Mouse (Mus musculus) intestine, postnatal 0 days (tissue): ENCODE data around the gene Ccdc7a. TPM values are rescaled to one million over a fixed set of nuclear protein-coding genes. Genes with fewer than 3 reads are reported as not detected.
A peak's percentile ranks its signal among the peaks of the same experiment; 100 is the strongest.

Source experiments
- ATAC-seq: fragments of 200-750 bp; cut with Nextera tagmentation; 2 replicates; pipeline ENCODE4 v1.8.0; 2017; ENCODE audit warnings: mild to moderate bottlenecking, moderate TSS enrichment, moderate library complexity
- H3K27ac ChIP-seq: fragments of 300-500 bp; sonication (generic); 2 replicates; pipeline ENCODE4 v1.5.1; 2014; ENCODE audit warnings: mild to moderate bottlenecking, low read depth, low read length, moderate library complexity
- H3K27me3 ChIP-seq: fragments of 300-500 bp; sonication (generic); replicated peaks from 2 replicates; pipeline ENCODE4 v1.6.1; 2014; ENCODE audit warnings: low read length, mixed read lengths; ENCODE audit not compliant: control insufficient read depth, insufficient read depth
- H3K36me3 ChIP-seq: fragments of 300-500 bp; sonication (generic); 2 replicates; pipeline ENCODE4 v1.6.1; 2014; ENCODE audit warnings: mild to moderate bottlenecking, moderate library complexity; ENCODE audit not compliant: control insufficient read depth, insufficient read depth
- H3K4me1 ChIP-seq: fragments of 300-500 bp; sonication (generic); replicated peaks from 2 replicates; pipeline ENCODE4 v1.6.1; 2014; ENCODE audit warnings: antibody characterized with exemption, low read length, mixed read lengths; ENCODE audit not compliant: control insufficient read depth, insufficient read depth
- H3K4me2 ChIP-seq: fragments of 300-500 bp; sonication (generic); replicated peaks from 2 replicates; pipeline ENCODE4 v1.6.1; 2014; ENCODE audit warnings: low read depth, mild to moderate bottlenecking, moderate library complexity
- H3K4me3 ChIP-seq: fragments of 300-500 bp; sonication (generic); 2 replicates; pipeline ENCODE4 v1.5.1; 2014; ENCODE audit warnings: low read depth, low read length
- H3K9ac ChIP-seq: fragments of 300-500 bp; sonication (generic); 2 replicates; pipeline ENCODE4 v1.6.1; 2014; ENCODE audit warnings: mild to moderate bottlenecking, low read depth, low read length
- H3K9me3 ChIP-seq: fragments of 300-500 bp; sonication (generic); 2 replicates; pipeline ENCODE4 v1.6.1; 2016; ENCODE audit warnings: mixed run types; ENCODE audit not compliant: control insufficient read depth
- CTCF ChIP-seq: sonication (generic); IDR thresholded peaks from 2 replicates; pipeline ENCODE4 v1.5.1; 2016; ENCODE audit warnings: low read depth, mild to moderate bottlenecking, control low read depth, antibody characterized with exemption, moderate library complexity
- WGBS: fragments of 180-500 bp; shearing (Covaris S2); extraction: QIAGEN DNeasy Blood & Tissue Kit; methylation state at CpG from one replicate; pipeline ENCODE4 v1.1.7; 2014; 5-methylcytosine and 5-hydroxymethylcytosine counted together
- polyA plus RNA-seq: library from polyadenylated mRNA; unstranded; fragments of >200 nt; fragmentation: Nextera tagmentation; extraction: Ambion mirVana; gene quantifications from 2 replicates; pipeline ENCODE4 v1.2.1, GENCODE M21; 2015

Ccdc7a gene
- polyA plus RNA-seq, 1 experiment from 2014 or later = not detected

DNA sequence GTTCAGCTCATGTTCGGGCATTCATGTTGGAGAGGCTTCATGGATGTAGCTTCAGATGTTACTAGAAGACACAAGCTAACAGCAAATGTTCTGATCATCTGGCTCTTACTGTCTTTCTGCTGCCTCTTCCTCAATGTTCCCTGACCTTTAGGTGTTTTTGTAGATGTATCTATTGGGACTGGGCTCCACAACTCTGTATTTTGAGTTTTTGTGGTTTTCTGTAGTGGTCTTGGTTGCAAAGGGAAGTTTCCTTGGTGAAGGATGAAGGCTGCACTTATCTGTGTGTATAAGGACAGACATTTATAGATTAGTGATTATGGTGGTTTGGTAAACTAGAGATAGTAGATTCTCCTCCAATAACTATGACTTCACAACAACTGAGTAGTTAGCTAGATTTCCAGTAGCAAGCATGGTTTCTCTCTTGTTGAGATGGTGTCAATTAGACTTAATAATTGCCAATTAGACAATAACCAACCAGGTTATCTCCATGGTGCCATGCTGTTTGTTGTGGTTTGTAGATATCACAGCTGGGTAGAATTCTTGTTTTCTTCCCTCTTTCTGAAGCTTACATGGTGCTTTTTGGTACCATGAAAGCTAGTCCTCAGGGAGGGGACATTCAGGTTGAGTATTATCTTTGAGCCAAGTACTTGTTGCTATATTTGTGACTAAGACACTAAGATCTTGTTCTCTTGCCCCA, 368.5 kb downstream of the Ccdc7a start:
- Histone ChIP-seq H3K9me3 (no peaks in the 10 kb centered on the region), H3K9ac (no peak overlapping the region), H3K4me3 (no peak overlapping the region), H3K36me3 (no peaks in the 10 kb centered on the region), H3K27ac (no peak overlapping the region), H3K27me3 (no peaks in the 10 kb centered on the region), H3K4me1 (0 out of 2 replicates have a peak, but pooled peaks cover 9% of the 10 kb centered on the region), H3K4me2 (no peak overlapping the region)
- ATAC-seq = no peak
- 94% methylated on average over 1 of the region's 1 CpGs for WGBS
- TF ChIP-seq CTCF = no peak

DNA sequence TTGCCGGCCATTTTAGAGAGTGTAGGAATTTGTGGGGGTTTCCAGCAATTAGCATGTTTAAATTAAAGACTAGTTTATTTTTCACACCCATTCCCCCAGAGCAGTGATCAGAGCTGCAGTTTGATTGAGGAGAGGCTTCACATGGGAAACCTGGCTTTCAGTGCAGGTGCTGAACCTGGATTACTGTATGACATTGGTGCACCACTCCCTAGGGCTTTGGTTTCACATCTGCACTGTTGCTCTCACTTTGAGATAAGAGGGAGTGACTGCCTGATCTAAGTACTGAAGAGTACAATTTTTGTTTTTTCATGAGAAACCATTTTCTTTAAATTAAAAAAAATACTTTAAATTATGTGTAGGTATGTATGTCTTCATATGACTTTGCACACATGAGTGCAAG, 375.3 kb downstream of the Ccdc7a start:
- Histone ChIP-seq H3K36me3 (no peaks in the 10 kb centered on the region), H3K4me2 (peak overlapping the region; percentile 7; the same call in 1 of the 2 replicates), H3K9me3 (no peaks in the 10 kb centered on the region), H3K4me1 (peaks cover 4% of the 10 kb centered on the region; the same call in 1 of the 2 replicates), H3K27me3 (no peaks in the 10 kb centered on the region), H3K9ac (no peak overlapping the region), H3K4me3 (no peak overlapping the region), H3K27ac (no peak overlapping the region)
- WGBS = 58% methylated on average over 1 of the region's 1 CpGs
- no peak for ATAC-seq
- TF ChIP-seq CTCF = no peak

GRCm38 (mm10) chr8:128688679-128689078, 376.6 kb downstream of the Ccdc7a start:
- peaks cover 4% of the 10 kb centered on the region; the same call in 1 of the 2 replicates for H3K4me1 ChIP-seq
- H3K9ac ChIP-seq = no peak overlapping the region
- no peak overlapping the region for H3K4me3 ChIP-seq
- no peak overlapping the region for H3K27ac ChIP-seq
- no peak for TF ChIP-seq CTCF
- no peaks in the 10 kb centered on the region for H3K36me3 ChIP-seq
- no peaks in the 10 kb centered on the region for H3K27me3 ChIP-seq
- ATAC-seq = no peak
- 33% methylated on average over 3 of the region's 3 CpGs for WGBS
- peak overlapping the region; percentile 70; the same call in 1 of the 2 replicates for H3K4me2 ChIP-seq
- H3K9me3 ChIP-seq = no peaks in the 10 kb centered on the region

DNA sequence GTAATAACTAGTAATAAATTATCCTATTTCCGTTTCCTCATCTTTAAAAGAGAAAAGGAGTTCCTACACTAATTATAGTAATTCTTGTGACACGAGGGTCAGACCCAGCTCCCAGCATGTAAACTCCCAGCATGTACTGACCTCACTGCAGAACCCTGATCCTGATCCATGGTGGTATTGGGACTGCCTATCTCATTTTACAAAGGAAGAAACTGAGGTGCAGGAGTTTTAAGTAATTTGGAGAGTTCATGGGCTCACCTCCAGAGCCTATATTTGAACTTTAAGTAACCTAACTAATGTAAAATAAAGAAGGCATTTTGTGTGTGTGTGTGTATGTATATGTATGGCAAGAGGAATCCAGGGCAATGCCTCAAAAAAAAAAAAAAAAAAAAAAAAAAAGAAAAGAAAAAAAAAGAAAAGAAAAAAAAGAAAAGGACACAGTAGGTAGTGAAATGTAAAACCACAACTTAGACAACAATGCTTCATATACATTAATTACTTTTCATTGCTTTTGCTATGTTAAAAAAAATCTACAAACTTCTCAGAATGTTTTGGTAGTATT, 378.8 kb downstream of the Ccdc7a start:
- peak overlapping the region; percentile 83 for H3K4me3 ChIP-seq
- no peak for ATAC-seq
- H3K36me3 ChIP-seq = no peaks in the 10 kb centered on the region
- H3K9me3 ChIP-seq = no peaks in the 10 kb centered on the region
- H3K27ac ChIP-seq = peak overlapping the region; percentile 98
- TF ChIP-seq CTCF = no peak
- peaks cover 4% of the 10 kb centered on the region; the same call in 1 of the 2 replicates for H3K4me1 ChIP-seq
- H3K4me2 ChIP-seq = peak overlapping the region; percentile 70
- no peaks in the 10 kb centered on the region for H3K27me3 ChIP-seq
- H3K9ac ChIP-seq = peak overlapping the region; percentile 98
- 0% methylated on average over 2 of the region's 2 CpGs for WGBS

DNA sequence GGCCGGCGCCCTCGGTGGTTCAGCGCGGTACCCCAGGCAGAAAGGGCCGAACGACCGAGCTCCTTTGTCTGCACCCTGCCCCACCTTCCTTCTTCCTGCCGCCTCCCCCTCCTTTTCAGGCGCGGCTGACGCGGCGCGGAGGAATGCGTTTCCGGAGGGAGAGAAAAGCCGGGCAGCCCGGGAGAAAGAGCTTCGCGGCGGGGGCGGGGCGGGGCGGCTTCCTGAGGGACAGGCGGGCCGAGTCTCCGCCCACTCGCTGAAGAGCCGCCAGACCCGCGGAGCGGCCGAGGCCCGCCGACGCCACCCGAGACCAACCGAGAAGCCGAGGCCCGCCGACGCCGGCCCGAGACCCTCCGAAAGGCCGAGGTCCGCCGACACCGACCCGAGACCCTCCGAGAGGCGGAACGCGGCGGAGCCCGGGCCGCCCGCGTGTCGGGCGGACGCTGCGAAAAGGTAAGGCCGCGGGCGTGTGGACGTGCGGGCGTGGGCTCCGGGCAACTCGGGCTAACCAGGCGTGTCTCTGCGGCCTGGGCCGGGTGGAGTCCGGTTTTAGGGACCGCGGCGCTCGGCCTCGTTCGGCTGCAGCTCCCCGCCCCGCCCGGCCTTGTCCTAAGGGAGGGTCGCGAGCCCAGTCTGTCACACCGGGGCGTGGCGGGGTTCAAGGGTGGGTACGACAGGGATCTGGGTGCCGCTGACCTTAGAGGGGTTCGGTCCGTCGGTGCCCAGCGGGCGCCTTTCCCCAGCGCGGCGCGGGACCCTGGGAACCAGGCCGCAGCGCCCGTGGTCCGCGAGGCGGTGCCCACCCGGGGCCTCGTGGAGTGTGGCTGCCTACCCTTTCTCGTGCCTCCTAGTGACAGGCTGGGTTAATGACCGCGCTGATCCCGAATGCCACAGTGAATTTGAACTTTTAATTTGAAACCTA, 379.5 kb downstream of the Ccdc7a start, which contains the start of gene Itgb1:
Gene Itgb1 (plus strand): TSS at position 148 of the 922 bp plus-strand sequence.
- peak within 1 kb of the TSS; percentile 83 for H3K4me3 ChIP-seq
- no peaks in the 10 kb centered on the region for H3K27me3 ChIP-seq
- peak within 1 kb of the TSS; percentile 98 for H3K27ac ChIP-seq
- peak within 1 kb of the TSS; percentile 98 for H3K9ac ChIP-seq
- under 1% methylated on average over 100 of the region's 113 CpGs for WGBS
- TF ChIP-seq CTCF = peak; percentile 63
- peak; percentile 95 for ATAC-seq
- no peaks in the 10 kb centered on the region for H3K36me3 ChIP-seq
- peaks cover 4% of the 10 kb centered on the region; the same call in 1 of the 2 replicates for H3K4me1 ChIP-seq
- no peaks in the 10 kb centered on the region for H3K9me3 ChIP-seq
- H3K4me2 ChIP-seq = peak within 1 kb of the TSS; percentile 70
